Mouse (Mus musculus) liver, adult (tissue): ENCODE results near the gene Pla2g2c.

ENCODE experiments used
- GATA4 ChIP-seq: IDR thresholded peaks from 2 replicates; pipeline ENCODE4 v1.6.1; 2014; ENCODE audit warnings: mild to moderate bottlenecking, low read length; ENCODE audit not compliant: insufficient replicate concordance

The Pla2g2c gene

GRCm38 (mm10) chr4:138724354-138725126, at the start of gene Pla2g2c:
Pla2g2c (plus strand) TSS chr4:138724792.
- TF ChIP-seq GATA4 = no peak

- no peak for TF ChIP-seq GATA4
Observed at GRCm38 (mm10) chr4:138676480-138676879, 48.1 kb upstream of the Pla2g2c start.

- no peak for TF ChIP-seq GATA4
Observed at GRCm38 (mm10) chr4:138677579-138677978, 47.0 kb upstream of the Pla2g2c start.

DNA sequence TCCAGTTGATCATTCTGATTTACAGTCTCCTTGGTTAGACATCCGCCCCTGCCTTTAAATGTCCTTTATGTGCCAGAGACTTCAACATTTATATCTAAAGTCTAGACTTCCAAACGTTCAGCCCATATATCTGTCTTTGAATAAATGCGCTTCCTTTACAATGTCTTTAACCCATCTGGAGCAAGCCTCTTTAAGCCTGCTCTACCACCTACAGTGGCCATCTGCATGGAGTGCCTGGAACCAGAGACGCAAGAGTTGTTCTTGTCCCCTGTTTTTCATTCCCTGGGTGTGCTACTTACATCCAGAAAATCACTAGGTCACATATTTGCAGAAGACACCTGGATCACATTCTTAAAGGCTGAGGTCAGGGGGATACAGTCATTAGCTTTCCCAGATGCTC, 44.5 kb upstream of the Pla2g2c start:
- no peak for TF ChIP-seq GATA4

DNA sequence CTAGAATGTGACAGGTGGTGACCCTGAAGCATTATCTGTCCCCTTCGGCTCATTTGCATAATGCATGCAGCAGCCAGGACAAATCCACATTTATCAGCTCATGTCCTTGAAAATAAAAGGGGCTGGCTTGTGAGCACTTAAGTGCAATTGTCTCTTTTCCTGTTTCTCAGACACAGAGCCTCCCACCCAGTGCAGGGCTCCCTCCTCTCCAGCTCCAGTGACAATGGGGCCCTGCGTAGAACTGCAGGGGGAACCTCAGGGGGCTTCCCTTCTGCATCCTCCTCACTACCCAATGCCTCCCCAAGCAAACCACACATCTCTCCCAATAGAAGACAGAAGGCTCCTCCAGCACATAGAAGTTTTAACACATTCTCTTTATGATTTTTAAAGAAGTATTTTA, 41.8 kb upstream of the Pla2g2c start:
- no peak for TF ChIP-seq GATA4

DNA sequence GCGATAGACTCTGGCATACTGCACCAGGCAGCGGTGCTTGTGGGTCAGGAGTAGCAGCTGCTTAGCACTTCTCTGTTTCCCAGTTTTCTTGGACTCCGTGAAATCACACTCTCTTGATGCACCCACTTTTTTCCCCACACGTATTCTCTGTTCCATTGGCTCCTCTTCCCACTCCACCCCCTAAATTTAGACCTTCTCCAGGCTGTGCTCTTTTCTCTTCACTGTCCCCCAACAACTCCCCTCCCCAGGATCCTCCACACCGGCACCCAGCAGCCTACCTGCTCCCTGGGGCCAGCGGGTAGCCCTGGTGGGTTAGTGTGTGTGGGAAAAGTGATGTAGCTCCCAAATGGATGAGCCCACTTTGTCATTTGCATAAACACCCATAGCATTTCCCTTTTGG, 38.8 kb upstream of the Pla2g2c start:
- TF ChIP-seq GATA4 = no peak

DNA sequence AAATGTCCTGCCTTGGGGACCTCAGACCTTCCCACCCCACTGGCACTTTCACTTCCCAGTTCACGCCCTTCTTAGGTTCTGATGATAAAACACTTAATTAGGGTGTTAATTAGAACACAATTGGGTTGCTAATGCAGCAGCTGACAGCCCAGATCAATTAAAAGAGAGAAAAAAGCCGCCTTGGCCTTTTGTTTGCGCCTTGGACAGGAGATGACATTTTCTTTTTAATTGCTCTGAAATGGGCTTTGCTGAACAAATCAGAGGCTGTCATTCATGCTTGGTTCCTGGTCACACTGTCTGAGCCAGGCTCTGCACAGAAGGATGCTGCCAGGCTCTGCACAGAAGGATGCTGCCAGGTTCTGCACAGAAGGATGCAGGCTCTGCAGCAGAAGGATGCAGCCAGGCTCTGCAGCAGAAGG, 35.5 kb upstream of the Pla2g2c start:
- TF ChIP-seq GATA4 = no peak

- TF ChIP-seq GATA4 = no peak
Observed at GRCm38 (mm10) chr4:138690561-138690960, 34.0 kb upstream of the Pla2g2c start.

DNA sequence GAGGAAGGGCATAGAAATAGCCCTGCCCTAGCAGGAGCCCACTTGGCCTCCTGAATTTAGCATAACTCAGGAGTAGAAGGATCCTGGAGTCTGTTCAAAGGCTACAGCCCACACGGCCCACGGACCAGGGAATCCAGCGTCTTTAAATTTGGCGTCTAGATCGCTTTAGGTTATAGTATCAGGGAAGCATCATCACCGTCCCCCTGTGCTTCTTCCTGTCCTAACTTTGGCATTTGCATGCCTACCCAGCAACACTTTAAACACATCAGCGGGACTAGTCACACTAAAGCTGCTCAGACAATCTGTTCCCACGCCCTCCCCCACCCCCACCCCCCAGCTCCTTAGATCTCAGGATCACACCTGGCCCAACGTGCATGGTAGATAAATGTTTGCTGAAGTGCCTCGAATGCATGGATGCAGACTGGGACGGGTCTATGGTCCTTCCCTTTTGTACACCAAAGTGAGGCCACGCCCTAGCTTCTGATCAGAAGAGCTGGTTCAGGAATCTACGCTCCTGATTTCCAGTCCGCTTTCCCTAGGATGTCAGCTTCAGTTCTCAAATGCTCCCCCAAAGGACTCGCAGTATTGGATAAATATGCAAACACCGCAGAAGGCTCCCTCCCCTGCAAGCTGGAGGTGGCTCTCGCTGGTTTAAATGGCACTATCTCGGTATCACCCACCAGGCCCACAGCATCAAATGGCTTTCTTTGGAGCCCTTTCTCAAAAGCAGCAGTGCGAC, 33.0 kb upstream of the Pla2g2c start:
- TF ChIP-seq GATA4 = no peak

GRCm38 (mm10) chr4:138693043-138693692, 31.4 kb upstream of the Pla2g2c start:
- TF ChIP-seq GATA4 = no peak

- TF ChIP-seq GATA4 = no peak
Observed at GRCm38 (mm10) chr4:138696720-138697119, 27.9 kb upstream of the Pla2g2c start.

DNA sequence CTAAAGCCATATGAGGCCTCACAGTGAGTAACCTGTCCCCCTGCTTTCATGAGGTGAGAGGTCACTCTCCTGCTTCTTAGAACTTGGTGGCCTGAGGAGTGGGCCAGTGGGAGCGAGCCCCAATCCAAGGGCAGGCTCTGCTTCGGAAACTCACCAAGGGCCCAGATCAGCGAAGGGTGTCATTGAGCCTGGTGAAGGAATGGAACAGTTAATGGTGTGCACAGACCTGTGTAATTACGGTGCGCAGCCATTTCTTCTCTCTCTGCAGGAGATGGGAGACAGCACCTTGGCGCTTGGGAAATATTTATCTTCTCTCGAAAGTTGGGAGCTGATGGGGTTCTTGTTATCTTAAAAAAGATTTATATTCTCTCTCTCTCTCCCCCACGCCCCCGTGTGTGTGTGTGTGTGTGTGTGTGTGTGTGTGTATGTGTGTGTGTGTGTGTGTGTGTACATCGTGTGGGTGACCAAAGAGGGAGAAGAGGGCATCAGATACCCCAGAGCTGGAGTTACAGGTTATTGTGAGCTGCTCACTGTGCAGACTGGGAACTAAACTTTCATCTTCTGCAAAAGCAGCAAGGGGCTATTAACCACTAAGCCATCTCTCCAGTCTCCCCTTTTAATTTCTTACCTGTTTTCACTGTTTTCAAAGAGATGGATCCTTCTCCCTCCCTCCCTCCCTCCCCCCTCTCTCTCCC, 27.3 kb upstream of the Pla2g2c start:
- TF ChIP-seq GATA4 = no peak

GRCm38 (mm10) chr4:138698296-138698695, 26.3 kb upstream of the Pla2g2c start:
- no peak for TF ChIP-seq GATA4

DNA sequence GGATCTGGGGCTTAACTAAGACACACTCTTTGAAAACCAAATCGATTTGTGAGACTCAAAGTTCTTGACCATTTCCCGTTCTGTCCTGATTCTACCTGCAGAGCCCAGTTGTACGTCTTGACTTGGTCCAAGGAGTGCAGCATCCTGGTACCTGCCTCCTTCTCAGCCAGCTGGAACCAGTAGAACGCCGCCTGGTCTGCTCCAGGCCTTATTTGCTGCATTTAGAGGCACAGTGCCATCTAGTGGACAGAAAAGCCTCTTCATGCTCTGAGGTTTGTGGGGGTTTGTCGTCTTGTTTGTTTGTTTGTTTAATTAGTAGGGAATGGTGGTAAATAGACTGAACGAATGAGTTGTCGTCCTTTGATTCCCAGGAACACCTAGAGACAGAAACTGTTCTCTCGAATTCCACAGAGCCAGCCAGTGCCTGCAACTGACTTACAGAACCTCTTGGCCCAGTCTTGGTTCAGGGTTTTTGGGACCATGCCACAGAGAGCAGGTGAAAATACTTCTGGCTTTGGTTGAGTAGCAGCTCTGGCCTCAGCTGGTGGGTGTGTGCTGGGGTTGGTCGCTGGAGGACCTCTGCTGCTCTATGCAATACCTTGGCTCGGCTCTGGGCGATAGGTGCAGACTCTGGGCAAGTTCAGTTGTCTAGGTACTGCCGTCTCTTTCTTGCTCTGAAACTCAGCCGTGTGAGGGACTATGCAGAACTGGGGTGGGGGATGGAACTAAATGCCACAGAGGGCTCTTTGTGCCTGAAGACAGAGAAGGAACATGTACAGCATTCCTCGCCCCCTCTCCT, 24.2 kb upstream of the Pla2g2c start:
- TF ChIP-seq GATA4 = no peak
